7 mouse cellular contexts compared by ENCODE assay signal in the genomic region with DNA sequence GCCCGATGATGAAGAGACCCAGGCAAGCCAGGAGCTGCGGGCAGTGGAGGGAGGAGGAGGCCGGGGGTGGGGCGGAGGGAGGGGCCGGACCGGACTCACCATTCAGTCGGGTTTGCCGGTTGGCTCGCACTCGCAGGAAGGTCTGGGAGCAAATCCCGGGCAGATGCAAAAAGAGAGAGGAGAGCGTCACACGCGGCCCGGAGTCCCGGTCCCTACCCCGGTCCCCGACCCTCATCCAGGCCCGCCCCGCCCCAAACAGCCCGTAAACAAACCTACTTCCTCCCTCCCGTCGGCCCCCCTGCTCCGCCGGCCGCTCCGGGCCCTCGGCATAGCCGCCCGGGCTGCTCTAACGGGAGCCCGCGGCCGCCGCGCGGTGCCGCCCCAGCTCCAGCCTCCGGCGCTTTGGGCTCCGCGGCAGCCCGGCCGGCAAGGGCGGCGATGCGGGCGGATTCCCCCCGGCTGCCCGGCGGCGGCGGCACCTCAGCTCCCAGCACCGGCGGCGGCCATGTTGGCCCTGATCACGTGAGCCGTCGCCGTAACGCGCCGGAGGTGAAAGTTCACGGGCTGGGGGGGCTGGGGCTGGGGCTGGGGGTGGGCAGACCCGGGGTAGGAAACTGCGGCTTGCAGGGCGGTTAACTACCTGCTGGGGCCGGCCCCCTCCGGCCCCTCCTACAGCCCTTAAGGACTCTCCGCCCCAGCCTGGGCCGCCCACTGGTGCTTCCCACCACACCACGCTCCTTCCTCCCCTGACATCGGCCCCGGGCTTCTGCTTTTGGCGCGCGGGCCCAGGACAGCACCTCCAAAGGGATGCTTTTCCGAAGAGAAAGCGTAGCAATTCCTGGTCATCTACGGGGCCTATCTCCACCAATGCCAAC. TPM values are rescaled to one million over a fixed set of nuclear protein-coding genes. Genes with fewer than 3 reads are reported as not detected.
A peak's percentile ranks its signal among the peaks of the same experiment; 100 is the strongest.
DNase-seq lines count a peak whose midpoint lies in the region; ATAC-seq lines count a peak whose summit lies in the region.

No protein-coding gene starts in this region.

- intact Hi-C loops in gastrocnemius, postnatal 14 days (cut with DNase I; ENCODE audit: low total_unique reads), result no loop called here

- peak overlapping the region; percentile 86 for H3K9ac ChIP-seq in limb, embryonic 11.5 days (ENCODE audit: low read length)
- H3K9ac ChIP-seq in midbrain, embryonic 12.5 days (replicated peaks), result peak overlapping the region; percentile 83

- no peaks in the 10 kb centered on the region for H3K9me3 ChIP-seq in limb, embryonic 11.5 days (ENCODE audit: control insufficient read depth, low read length)
- H3K9me3 ChIP-seq in midbrain, embryonic 12.5 days, result no peaks in the 10 kb centered on the region

- peak overlapping the region; percentile 53 for H3K4me2 ChIP-seq in limb, embryonic 11.5 days (ENCODE audit: low read depth, severe bottlenecking)
- H3K4me2 ChIP-seq in midbrain, embryonic 12.5 days (replicated peaks), result peak overlapping the region; percentile 65

- H3K4me1 ChIP-seq in limb, embryonic 11.5 days (ENCODE audit: control insufficient read depth, insufficient read depth, low read length), result peaks cover 12% of the 10 kb centered on the region
- peaks cover 54% of the 10 kb centered on the region for H3K4me1 ChIP-seq in midbrain, embryonic 12.5 days

- peak; percentile 75 for ATAC-seq in inflammation-experienced regulatory T-cells, adult 6 months
- ATAC-seq in limb, embryonic 11.5 days (ENCODE audit: insufficient number of reproducible peaks, low FRiP score, low TSS enrichment, low read depth), result peak; percentile 93
- ATAC-seq in midbrain, embryonic 12.5 days (ENCODE audit: low FRiP score, low read depth), result peak; percentile 86

- peak overlapping the region; percentile 64 for H3K4me3 ChIP-seq in limb, embryonic 11.5 days (ENCODE audit: low read depth, low read length)
- peak overlapping the region; percentile 79 for H3K4me3 ChIP-seq in midbrain, embryonic 12.5 days

- peak; percentile 91 for DNase-seq in adrenal gland, adult 2 months
- DNase-seq in embryo, embryonic 10 days (ENCODE audit: low spot score), result peak; percentile 86
- DNase-seq in gastrocnemius, postnatal 14 days, result peak; percentile 80
- peak; percentile 86 for DNase-seq in limb, embryonic 11.5 days (ENCODE audit: low spot score)
- DNase-seq in skeletal muscle tissue, adult 2 months (ENCODE audit: low read depth, low spot score), result peak; percentile 60

- H3K27ac ChIP-seq in limb, embryonic 11.5 days (replicated peaks; ENCODE audit: low read depth, low read length), result peak overlapping the region; percentile 97
- peak overlapping the region; percentile 95 for H3K27ac ChIP-seq in midbrain, embryonic 12.5 days (replicated peaks)

- WGBS in limb, embryonic 11.5 days, result under 1% methylated on average over 68 of the region's 80 CpGs
- WGBS in midbrain, embryonic 12.5 days, result under 1% methylated on average over 65 of the region's 80 CpGs

- H3K27me3 ChIP-seq in limb, embryonic 11.5 days (ENCODE audit: control insufficient read depth, insufficient read depth, low read length), result no peaks in the 10 kb centered on the region
- peaks cover 36% of the 10 kb centered on the region for H3K27me3 ChIP-seq in midbrain, embryonic 12.5 days

- H3K36me3 ChIP-seq in limb, embryonic 11.5 days (ENCODE audit: control insufficient read depth, insufficient read depth, low read length), result peaks cover 13% of the 10 kb centered on the region; the same call in 1 of the 2 replicates
- H3K36me3 ChIP-seq in midbrain, embryonic 12.5 days, result peaks cover 32% of the 10 kb centered on the region

RNA-seq across cellular contexts. Expression of gene Armh1, which starts 37.2 kb away (rescaled TPM):
- total RNA-seq in adrenal gland, adult 2 months (2021), result 1 to 10 TPM; 2.2 to 2.8 TPM
- polyA plus RNA-seq in adrenal gland, adult 2 months (2012; rRNA removed), result 6.1 and 6.7 TPM in 2 replicates
- not detected for total RNA-seq in gastrocnemius, postnatal 14 days (2021)
- polyA plus RNA-seq in inflammation-experienced regulatory T-cells, adult 6 months (2017; shearing (Covaris generic)), result not detected
- 0.12 TPM in 1 of 2 replicates, not detected in the other for polyA plus RNA-seq in limb, embryonic 11.5 days (2014; fragmentation: Nextera tagmentation; extraction: Ambion mirVana)
- 0.32 and 0.47 TPM in 2 replicates for polyA plus RNA-seq in midbrain, embryonic 12.5 days (2016; fragmentation: Nextera tagmentation; extraction: Ambion mirVana)

RNA-seq across cellular contexts. Expression of gene Tmem53, which starts 37.4 kb away (rescaled TPM):
- 10 to 100 TPM; 57.3 to 75.3 TPM for total RNA-seq in adrenal gland, adult 2 months (2021)
- 172 and 232 TPM in 2 replicates for polyA plus RNA-seq in adrenal gland, adult 2 months (2012; rRNA removed)
- total RNA-seq in gastrocnemius, postnatal 14 days (2021), result 1 to 10 TPM; 4.0 to 5.9 TPM
- under 1 TPM in 2 of 3 experiments, not detected in 1; 0.40 to 0.98 TPM for polyA plus RNA-seq in inflammation-experienced regulatory T-cells, adult 6 months (2017; shearing (Covaris generic))
- polyA plus RNA-seq in limb, embryonic 11.5 days (2014; fragmentation: Nextera tagmentation; extraction: Ambion mirVana), result 9.7 and 11.6 TPM in 2 replicates
- polyA plus RNA-seq in midbrain, embryonic 12.5 days (2016; fragmentation: Nextera tagmentation; extraction: Ambion mirVana), result 7.1 TPM in 2 replicates

Comparison
In these comparisons a context has a peak if more than half of its experiments do, and no peak if none do; other contexts are left out.
1. Peak in every context shown above with its lines: DNase-seq, ATAC-seq, H3K4me3 ChIP-seq and H3K27ac ChIP-seq.
2. RNA of gene Tmem53, which starts 37.4 kb away (polyA plus RNA-seq): 172 to 232 TPM in adrenal gland, adult 2 months; 9.7 to 11.6 TPM in limb, embryonic 11.5 days, 7.1 TPM in midbrain, embryonic 12.5 days and 0.40 to 0.98 TPM in inflammation-experienced regulatory T-cells, adult 6 months; every median in the first group is over 10 times any median in the second.